Mouse (Mus musculus): Measurements from ENCODE around the gene Spry2. TPM values are rescaled to one million over a fixed set of nuclear protein-coding genes. Genes with fewer than 3 reads are reported as not detected.

Spry2 gene
- 133 and 179 TPM in 2 replicates for polyA plus RNA-seq (2021; fragmentation: Nextera tagmentation)
- long read RNA-seq, experiment 1, partial matches to known transcripts, result 0 of 138 reads
- long read RNA-seq, experiment 1, other reads (novel, unspliced or antisense), result 138 of 138 reads
- long read RNA-seq, experiment 2, partial matches to known transcripts, result 0 of 1 reads
- long read RNA-seq, experiment 2, other reads (novel, unspliced or antisense), result 1 of 1 reads

GRCm38 (mm10) chr14:105896791-105897568 lies at the start of gene Spry2:
Gene Spry2, minus strand, starts transcription at chr14:105896819.

Other genes with a start within 250 kb of the Spry2 start
- gene Trim52, start 209.4 kb upstream of the Spry2 start, polyA plus RNA-seq (2021; fragmentation: Nextera tagmentation), result not detected in 2 replicates